Mouse (Mus musculus) left cerebral cortex, postnatal 25 days (tissue): Measurements from ENCODE around the gene Rhoj. TPM values are rescaled to one million over a fixed set of nuclear protein-coding genes. Genes with fewer than 3 reads are reported as not detected.
"Not testable (repeated sequence)": the region's sequence is repeated elsewhere in the genome, so short reads cannot be mapped to it uniquely, and the experiment has no call there.

Source experiments
- DNase-seq, 2 experiments: peaks; one replicate each; pipeline ENCODE4 v3.0.0; 2022; ENCODE audit warnings: low spot score in 2 of 2, mixed read lengths in 1 of 2
- intact Hi-C: fragments of 180-260 bp; cut with DNase I; formaldehyde crosslinking; loops from one replicate; pipeline ENCODE4 v1.15.1; 2025
- total RNA-seq, 2 experiments: library from RNA; stranded (reverse); gene quantifications; 2 replicates each; pipeline ENCODE4 v1.2.3; 2021

Gene Rhoj
- total RNA-seq, 2 experiments from 2014 or later, result 3.6 to 4.6 TPM

GRCm38 (mm10) chr12:75339894-75340293 lies 31.8 kb downstream of the Rhoj start:
- DNase-seq, result no peak
- intact Hi-C loops, result no loop called here

- no peak for DNase-seq
- intact Hi-C loops, result no loop called here
Observed at GRCm38 (mm10) chr12:75340331-75340730, 32.2 kb downstream of the Rhoj start.

GRCm38 (mm10) chr12:75348551-75348950 lies 40.4 kb downstream of the Rhoj start:
- no peak for DNase-seq
- intact Hi-C loops, result no loop called here

- DNase-seq, intact Hi-C loops: not testable (repeated sequence)
Observed at GRCm38 (mm10) chr12:75349537-75349936, 41.4 kb downstream of the Rhoj start.

- DNase-seq, result no peak
- intact Hi-C loops, result no loop called here
Observed at GRCm38 (mm10) chr12:75350750-75351149, 42.6 kb downstream of the Rhoj start.

- intact Hi-C loops, result no loop called here
- no peak for DNase-seq
Observed at GRCm38 (mm10) chr12:75351846-75352245, 43.7 kb downstream of the Rhoj start.

GRCm38 (mm10) chr12:75352410-75352809 lies 44.3 kb downstream of the Rhoj start:
- no peak for DNase-seq
- intact Hi-C loops, result no loop called here

- DNase-seq, result no peak
- intact Hi-C loops, result no loop called here
Observed at GRCm38 (mm10) chr12:75354354-75354753, 46.2 kb downstream of the Rhoj start.

- no peak for DNase-seq
- intact Hi-C loops, result no loop called here
Observed at GRCm38 (mm10) chr12:75357781-75358180, 49.7 kb downstream of the Rhoj start.

- peak in 1 of 2 experiments; percentile 6 for DNase-seq
- intact Hi-C loops, result no loop called here
Observed at GRCm38 (mm10) chr12:75358714-75359113, 50.6 kb downstream of the Rhoj start.

- no peak for DNase-seq
- intact Hi-C loops, result no loop called here
Observed at GRCm38 (mm10) chr12:75359500-75359899, 51.4 kb downstream of the Rhoj start.

- intact Hi-C loops, result no loop called here
- peak in 1 of 2 experiments; percentile 27 for DNase-seq
Observed at GRCm38 (mm10) chr12:75359921-75360482, 51.9 kb downstream of the Rhoj start.

GRCm38 (mm10) chr12:75362456-75362855 lies 54.3 kb downstream of the Rhoj start:
- DNase-seq, result no peak
- intact Hi-C loops, result no loop called here

- DNase-seq, result no peak
- intact Hi-C loops, result no loop called here
Observed at GRCm38 (mm10) chr12:75364416-75364815, 56.3 kb downstream of the Rhoj start.

- intact Hi-C loops, result no loop called here
- no peak for DNase-seq
Observed at GRCm38 (mm10) chr12:75365621-75366124, 57.6 kb downstream of the Rhoj start.

- no peak for DNase-seq
- intact Hi-C loops, result no loop called here
Observed at GRCm38 (mm10) chr12:75367371-75367770, 59.2 kb downstream of the Rhoj start.

- intact Hi-C loops, result no loop called here
- DNase-seq, result no peak
Observed at GRCm38 (mm10) chr12:75368527-75368926, 60.4 kb downstream of the Rhoj start.

- intact Hi-C loops, result no loop called here
- DNase-seq, result no peak
Observed at GRCm38 (mm10) chr12:75369418-75369851, 61.3 kb downstream of the Rhoj start.

GRCm38 (mm10) chr12:75374437-75374836 lies 66.3 kb downstream of the Rhoj start:
- intact Hi-C loops, result no loop called here
- peak in 1 of 2 experiments; percentile 64 for DNase-seq

- no peak for DNase-seq
- intact Hi-C loops, result no loop called here
Observed at GRCm38 (mm10) chr12:75375060-75375459, 66.9 kb downstream of the Rhoj start.

- no peak for DNase-seq
- intact Hi-C loops, result no loop called here
Observed at GRCm38 (mm10) chr12:75376126-75376525, 68.0 kb downstream of the Rhoj start.

GRCm38 (mm10) chr12:75386731-75387130 lies 78.6 kb downstream of the Rhoj start:
- intact Hi-C loops, result loop anchor here (5.0 kb wide), 2 partner anchors 204 to 1064 kb away; no protein-coding TSS in a partner anchor

More at GRCm38 (mm10) chr12:75386731-75387130, 78.6 kb downstream of the Rhoj start:
- no peak for DNase-seq
